7 mouse cellular contexts compared by ENCODE assay signal in the genomic region with DNA sequence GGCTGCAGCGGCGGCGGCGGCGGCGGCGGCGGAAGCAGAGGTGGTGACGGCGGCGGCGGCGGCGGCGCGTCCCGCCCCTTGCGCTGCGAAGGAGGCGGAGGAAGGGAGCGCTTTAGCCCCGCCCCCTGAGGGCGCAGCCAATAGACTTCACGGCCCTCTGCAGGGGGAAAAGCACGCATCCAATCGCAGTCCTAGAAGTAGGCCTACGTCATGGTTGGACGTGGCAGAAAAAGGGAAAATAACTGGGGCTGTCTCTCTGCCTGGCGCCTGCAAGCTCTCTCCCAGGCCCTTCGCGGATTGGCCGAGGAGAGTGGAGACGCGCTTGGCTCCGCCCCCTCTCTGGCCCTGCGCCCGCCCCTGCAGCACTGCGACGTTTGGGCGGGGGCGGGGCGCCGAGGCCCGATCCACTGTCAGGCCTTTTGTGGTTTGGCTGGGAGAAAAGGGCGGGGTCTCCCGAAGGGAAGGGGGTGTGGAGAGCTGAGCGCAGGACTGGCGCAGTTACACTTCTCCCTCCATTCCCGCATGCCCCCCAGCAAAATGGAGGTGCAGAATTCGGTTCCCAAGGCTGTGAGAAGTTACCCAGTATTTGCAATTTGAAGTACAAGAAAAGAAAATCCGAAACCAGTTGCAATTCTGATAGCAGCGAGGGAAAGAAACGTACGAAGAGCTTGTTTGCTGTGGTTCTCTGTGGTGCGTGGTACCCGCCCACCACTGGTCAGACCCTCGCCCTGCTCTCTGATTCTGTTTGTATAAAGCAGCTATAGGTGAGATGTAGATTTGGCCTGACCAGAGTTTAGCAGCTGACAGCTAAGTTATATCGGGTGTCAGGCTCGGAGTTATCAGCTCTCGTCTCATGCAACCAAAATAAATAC. TPM values are rescaled to one million over a fixed set of nuclear protein-coding genes. Genes with fewer than 3 reads are reported as not detected.
DNase-seq lines count a peak whose midpoint lies in the region; ATAC-seq lines count a peak whose summit lies in the region.

TSS of gene Pja2 (minus strand) at position 19 of the 872 bp plus-strand sequence.

- no peaks in the 10 kb centered on the region for H3K36me3 ChIP-seq in intestine, embryonic 16.5 days (ENCODE audit: control insufficient read depth, insufficient read depth, low read length)
- H3K36me3 ChIP-seq in midbrain, embryonic 11.5 days (ENCODE audit: control insufficient read depth, insufficient read depth, low read length) = no peaks in the 10 kb centered on the region

- H3K27ac ChIP-seq in intestine, embryonic 16.5 days (ENCODE audit: low read length) = peak within 1 kb of the TSS; percentile 98
- H3K27ac ChIP-seq in midbrain, embryonic 11.5 days (ENCODE audit: low read depth, low read length) = peak within 1 kb of the TSS; percentile 96

- peak within 1 kb of the TSS; percentile 98 for H3K9ac ChIP-seq in intestine, embryonic 16.5 days (ENCODE audit: low read depth, low read length)
- peak within 1 kb of the TSS; percentile 95 for H3K9ac ChIP-seq in midbrain, embryonic 11.5 days (ENCODE audit: low read length)

- WGBS in intestine, embryonic 16.5 days = under 1% methylated on average over 42 of the region's 60 CpGs
- under 1% methylated on average over 40 of the region's 60 CpGs for WGBS in midbrain, embryonic 11.5 days

- peak within 1 kb of the TSS; percentile 99 for H3K4me3 ChIP-seq in intestine, embryonic 16.5 days (ENCODE audit: low read length)
- peak within 1 kb of the TSS; percentile 95 for H3K4me3 ChIP-seq in midbrain, embryonic 11.5 days (ENCODE audit: low read depth, low read length)

- H3K4me2 ChIP-seq in intestine, embryonic 16.5 days (ENCODE audit: low read depth, low read length) = peak within 1 kb of the TSS; percentile 88
- H3K4me2 ChIP-seq in midbrain, embryonic 11.5 days = peak within 1 kb of the TSS; percentile 84

- intact Hi-C loops in left cerebral cortex, postnatal 36 days (cut with DNase I) = loop anchor here (5.0 kb wide), 1 partner anchor 270 kb away; the partner anchor contains the start of gene Man2a1

- DNase-seq in adrenal gland, adult 8-10 months = peak; percentile 99
- peak; percentile 99 for DNase-seq in embryo, embryonic 9.5 days (ENCODE audit: extremely low spot score)
- DNase-seq in gastrocnemius, postnatal 4 days (ENCODE audit: low spot score in 2 of 2) = peak; percentile 100
- DNase-seq in left cerebral cortex, postnatal 36 days (ENCODE audit: low spot score in 2 of 2) = peak; percentile 99 to 100
- DNase-seq in midbrain, embryonic 11.5 days (ENCODE audit: low spot score, missing footprints) = peak; percentile 99
- DNase-seq in skeletal muscle tissue, adult 2 months (ENCODE audit: low read depth, low spot score) = peak; percentile 100

- peaks cover 5% of the 10 kb centered on the region for H3K4me1 ChIP-seq in intestine, embryonic 16.5 days (ENCODE audit: control insufficient read depth, insufficient read depth, low read length)
- peaks cover 9% of the 10 kb centered on the region; the same call in 1 of the 2 replicates for H3K4me1 ChIP-seq in midbrain, embryonic 11.5 days (ENCODE audit: control insufficient read depth, insufficient read depth, low read length)

- H3K9me3 ChIP-seq in intestine, embryonic 16.5 days (ENCODE audit: control insufficient read depth, low read length) = no peaks in the 10 kb centered on the region
- no peaks in the 10 kb centered on the region for H3K9me3 ChIP-seq in midbrain, embryonic 11.5 days (ENCODE audit: control insufficient read depth, low read length)

- peak; percentile 100 for ATAC-seq in intestine, embryonic 16.5 days
- peak; percentile 99 for ATAC-seq in midbrain, embryonic 11.5 days (ENCODE audit: low FRiP score)

- H3K27me3 ChIP-seq in intestine, embryonic 16.5 days (replicated peaks; ENCODE audit: control insufficient read depth, insufficient read depth, low read length) = no peaks in the 10 kb centered on the region
- no peaks in the 10 kb centered on the region for H3K27me3 ChIP-seq in midbrain, embryonic 11.5 days (ENCODE audit: control insufficient read depth, insufficient read depth, low read length)

RNA-seq across cellular contexts. Expression of gene Pja2, which starts in this region (rescaled TPM):
- total RNA-seq in adrenal gland, adult 8-10 months (2022) = 100 to 1,000 TPM in 1 of 4 experiments, 10 to 100 TPM in 3; 77.5 to 102 (median 90.7) TPM
- 100 to 1,000 TPM; 222 to 236 TPM for total RNA-seq in gastrocnemius, postnatal 4 days (2021)
- polyA plus RNA-seq in intestine, embryonic 16.5 days (2015; fragmentation: Nextera tagmentation; extraction: Ambion mirVana) = 49.6 and 50.9 TPM in 2 replicates
- 100 to 1,000 TPM; 411 to 432 TPM for total RNA-seq in left cerebral cortex, postnatal 36 days (2021)
- 83.6 and 95.4 TPM in 2 replicates for polyA plus RNA-seq in midbrain, embryonic 11.5 days (2014; fragmentation: Nextera tagmentation; extraction: Ambion mirVana)

Comparison
In these comparisons a context has a peak if more than half of its experiments do, and no peak if none do; other contexts are left out.
1. Peak in every context shown above with its lines: DNase-seq, ATAC-seq, H3K4me3 ChIP-seq and H3K27ac ChIP-seq.